Mouse (Mus musculus) midbrain, embryonic 11.5 days (tissue): ENCODE results near the gene Sstr5. TPM values are rescaled to one million over a fixed set of nuclear protein-coding genes. Genes with fewer than 3 reads are reported as not detected.

Experiments
- ATAC-seq: fragments of 200-750 bp; cut with Nextera tagmentation; 2 replicates; pipeline ENCODE4 v1.8.0; 2017; ENCODE audit warnings: moderate TSS enrichment, moderate library complexity; ENCODE audit not compliant: low FRiP score
- DNase-seq: peaks from one replicate; pipeline ENCODE4 v3.0.0; 2015; ENCODE audit warnings: low spot score; ENCODE audit errors: missing footprints
- H3K27ac ChIP-seq: fragments of 300-500 bp; sonication (generic); 2 replicates; pipeline ENCODE4 v1.5.1; 2014; ENCODE audit warnings: low read depth, low read length
- H3K27me3 ChIP-seq: fragments of 300-500 bp; sonication (generic); 2 replicates; pipeline ENCODE4 v1.6.1; 2014; ENCODE audit warnings: mild to moderate bottlenecking, low read length, moderate library complexity, mixed read lengths; ENCODE audit not compliant: control insufficient read depth, insufficient read depth
- H3K36me3 ChIP-seq: fragments of 300-500 bp; sonication (generic); 2 replicates; pipeline ENCODE4 v1.6.1; 2014; ENCODE audit warnings: mild to moderate bottlenecking, low read length, moderate library complexity, mixed read lengths; ENCODE audit not compliant: control insufficient read depth, insufficient read depth
- H3K4me1 ChIP-seq: fragments of 300-500 bp; sonication (generic); 2 replicates; pipeline ENCODE4 v1.6.1; 2014; ENCODE audit warnings: low read length; ENCODE audit not compliant: control insufficient read depth, insufficient read depth
- H3K4me2 ChIP-seq: fragments of 300-500 bp; sonication (generic); 2 replicates; pipeline ENCODE4 v1.6.1; 2014; ENCODE audit warnings: mild to moderate bottlenecking, moderate library complexity
- H3K4me3 ChIP-seq: fragments of 300-500 bp; sonication (generic); 2 replicates; pipeline ENCODE4 v1.5.1; 2014; ENCODE audit warnings: low read depth, low read length
- H3K9ac ChIP-seq: fragments of 300-500 bp; sonication (generic); 2 replicates; pipeline ENCODE4 v1.6.1; 2014; ENCODE audit warnings: low read length
- H3K9me3 ChIP-seq: fragments of 300-500 bp; sonication (generic); 2 replicates; pipeline ENCODE4 v1.6.1; 2016; ENCODE audit warnings: low read length; ENCODE audit not compliant: control insufficient read depth
- WGBS: fragments of 180-500 bp; shearing (Covaris S2); extraction: QIAGEN DNeasy Blood & Tissue Kit; methylation state at CpG from one replicate; pipeline ENCODE4 v1.1.7; 2014; 5-methylcytosine and 5-hydroxymethylcytosine counted together
- polyA plus RNA-seq: library from polyadenylated mRNA; unstranded; fragments of >200 nt; fragmentation: Nextera tagmentation; extraction: Ambion mirVana; gene quantifications from 2 replicates; pipeline ENCODE4 v1.2.1, GENCODE M21; 2014

Gene Sstr5
- polyA plus RNA-seq, 1 experiment from 2014 or later: not detected

DNA sequence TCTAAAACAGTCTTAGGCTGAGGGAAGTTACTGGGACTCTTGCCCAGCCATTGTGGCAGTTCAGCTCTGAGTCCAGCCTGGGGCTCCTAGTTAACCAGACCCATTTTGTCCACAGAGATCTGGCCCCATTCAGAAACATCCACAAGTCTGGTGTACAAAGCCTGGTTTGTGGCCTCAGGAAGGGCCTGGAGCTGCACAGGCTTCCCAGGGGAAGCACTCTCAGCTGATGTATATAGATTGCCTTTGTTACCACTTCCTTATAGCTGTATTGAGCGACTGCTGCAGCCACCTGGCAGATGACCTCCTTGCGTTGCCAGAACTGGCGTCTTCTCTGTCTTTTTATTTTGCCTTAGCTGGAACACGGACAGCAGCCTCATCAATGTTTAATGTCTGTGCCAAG is 52.0 kb downstream of the Sstr5 start:
- Histone ChIP-seq H3K4me2 (no peak overlapping the region), H3K36me3 (no peaks in the 10 kb centered on the region), H3K9me3 (no peaks in the 10 kb centered on the region), H3K9ac (no peak overlapping the region), H3K27ac (no peak overlapping the region), H3K4me1 (no peaks in the 10 kb centered on the region; the same call in 1 of the 2 replicates), H3K27me3 (no peaks in the 10 kb centered on the region), H3K4me3 (no peak overlapping the region)
- ATAC-seq (no peak), DNase-seq (no peak)
- 71% methylated on average over 4 of the region's 4 CpGs for WGBS

DNA sequence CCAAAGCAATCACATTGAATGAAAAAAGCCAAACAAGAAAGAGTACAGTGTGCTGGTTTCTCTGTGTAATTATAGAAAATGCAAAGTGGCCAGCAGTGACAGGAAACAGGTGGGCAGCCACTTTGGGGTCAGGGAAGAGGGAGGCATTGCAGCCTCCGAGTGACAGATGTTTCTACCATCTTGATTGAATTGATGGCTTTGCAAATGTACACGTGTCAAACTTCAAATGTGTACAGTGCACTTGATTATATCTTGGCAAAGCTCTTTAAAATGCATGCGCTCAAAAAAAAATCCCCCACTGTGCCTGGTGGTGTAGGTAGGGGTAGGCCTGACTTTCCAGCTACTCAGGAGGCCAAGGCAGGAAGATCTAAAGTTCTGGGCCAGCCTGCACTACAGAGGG is 54.2 kb downstream of the Sstr5 start:
- Histone ChIP-seq H3K36me3 (no peaks in the 10 kb centered on the region), H3K27ac (no peak overlapping the region), H3K4me3 (no peak overlapping the region), H3K4me1 (no peaks in the 10 kb centered on the region; the same call in 1 of the 2 replicates), H3K4me2 (no peak overlapping the region), H3K9ac (no peak overlapping the region; the same call in 1 of the 2 replicates), H3K27me3 (no peaks in the 10 kb centered on the region), H3K9me3 (no peaks in the 10 kb centered on the region)
- peak; percentile 31 for DNase-seq
- 79% methylated on average over 3 of the region's 3 CpGs for WGBS
- ATAC-seq: no peak

DNA sequence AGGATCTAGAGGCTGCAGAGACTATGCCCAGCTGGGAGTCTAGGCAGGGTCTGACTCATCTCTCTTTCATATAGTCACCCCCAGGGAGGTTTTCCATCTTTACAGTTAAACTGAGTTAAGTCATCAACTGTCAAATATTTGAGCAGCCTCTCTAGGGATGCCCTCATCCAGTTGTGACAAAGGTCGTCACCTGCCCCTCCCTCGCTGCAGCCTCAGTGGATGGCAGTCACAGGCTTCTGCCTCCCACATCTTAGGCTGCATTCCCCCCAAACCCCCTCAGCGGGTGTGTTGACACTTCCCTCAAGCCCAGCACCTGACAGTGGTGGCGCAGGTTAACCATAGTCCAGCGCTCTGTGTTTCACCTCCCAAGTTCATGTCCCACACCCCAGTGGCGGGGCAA is 55.7 kb downstream of the Sstr5 start:
- H3K27me3 ChIP-seq: no peaks in the 10 kb centered on the region
- H3K4me2 ChIP-seq: no peak overlapping the region
- no peaks in the 10 kb centered on the region for H3K9me3 ChIP-seq
- 80% methylated on average over 6 of the region's 6 CpGs for WGBS
- H3K36me3 ChIP-seq: no peaks in the 10 kb centered on the region
- no peak for DNase-seq
- H3K9ac ChIP-seq: no peak overlapping the region
- no peak overlapping the region for H3K27ac ChIP-seq
- H3K4me3 ChIP-seq: no peak overlapping the region
- H3K4me1 ChIP-seq: no peaks in the 10 kb centered on the region; the same call in 1 of the 2 replicates
- no peak for ATAC-seq

Other genes starting within 250 kb of the Sstr5 start
- gene Baiap3, start 240.9 kb downstream of the Sstr5 start, polyA plus RNA-seq: 1.3 and 1.4 TPM in 2 replicates
- 863 and 877 TPM in 2 replicates for gene Ube2i, start 222.7 kb downstream of the Sstr5 start, polyA plus RNA-seq
- gene Prss34, start 198.9 kb downstream of the Sstr5 start, polyA plus RNA-seq: not detected in 2 replicates
- gene Prss28, start 188.6 kb downstream of the Sstr5 start, polyA plus RNA-seq: not detected in 2 replicates
- gene Prss29, start 178.6 kb downstream of the Sstr5 start, polyA plus RNA-seq: not detected in 2 replicates
- gene Tpsab1, start 151.7 kb downstream of the Sstr5 start, polyA plus RNA-seq: not detected in 2 replicates
- not detected in 2 replicates for gene Tpsb2, start 131.0 kb downstream of the Sstr5 start, polyA plus RNA-seq
- gene Tpsg1, start 128.0 kb downstream of the Sstr5 start, polyA plus RNA-seq: not detected in 2 replicates
- 3.5 and 4.3 TPM in 2 replicates for gene Cacna1h, start 63.5 kb downstream of the Sstr5 start, polyA plus RNA-seq
- 0.12 TPM in 1 of 2 replicates, not detected in the other for gene Tekt4, start 42.7 kb downstream of the Sstr5 start, polyA plus RNA-seq
- gene Sox8, start 73.4 kb upstream of the Sstr5 start, polyA plus RNA-seq: 2.0 and 2.1 TPM in 2 replicates
- 19.2 and 20.6 TPM in 2 replicates for gene Lmf1, start 81.8 kb upstream of the Sstr5 start, polyA plus RNA-seq
- 0.77 and 1.3 TPM in 2 replicates for gene Gng13, start 219.9 kb upstream of the Sstr5 start, polyA plus RNA-seq
- 15.0 and 17.3 TPM in 2 replicates for gene Chtf18, start 230.1 kb upstream of the Sstr5 start, polyA plus RNA-seq
- 16.0 and 19.8 TPM in 2 replicates for gene Rpusd1, start 230.4 kb upstream of the Sstr5 start, polyA plus RNA-seq
- not detected in 2 replicates for gene Mslnl, start 238.8 kb upstream of the Sstr5 start, polyA plus RNA-seq